Mouse (Mus musculus) left cerebral cortex, postnatal 14 days (tissue): ENCODE results near the gene Cdc20. TPM values are rescaled to one million over a fixed set of nuclear protein-coding genes. Genes with fewer than 3 reads are reported as not detected.

ENCODE experiments used
- DNase-seq, 2 experiments: peaks; one replicate each; pipeline ENCODE4 v3.0.0; 2021 to 2022; ENCODE audit warnings: low spot score in 2 of 2, mixed read lengths in 1 of 2
- intact Hi-C: fragments of 180-260 bp; cut with DNase I; formaldehyde crosslinking; loops from one replicate; pipeline ENCODE4 v1.15.1; 2025
- long read RNA-seq, 2 experiments: library from polyadenylated mRNA; stranded (forward); transcript quantifications; one replicate each; pipeline ENCODE4 v2.0.0; 2021
- total RNA-seq, 2 experiments: library from RNA; stranded (reverse); gene quantifications; 2 replicates each; pipeline ENCODE4 v1.2.3; 2021

The Cdc20 gene
- 1 to 10 TPM; 2.4 to 3.0 TPM for total RNA-seq
- long read RNA-seq, experiment 1, transcript Cdc20-201 (10 exons, 1,793 nt) = major isoform, 5 of 5 reads
- long read RNA-seq, experiment 1, partial matches to known transcripts = 0 of 5 reads
- long read RNA-seq, experiment 1, other reads (novel, unspliced or antisense) = 0 of 5 reads
- long read RNA-seq, experiment 2, partial matches to known transcripts = 1 of 4 reads
- long read RNA-seq, experiment 2, other reads (novel, unspliced or antisense) = 0 of 4 reads

- DNase-seq = peak; percentile 91 to 97
- intact Hi-C loops = no loop called here
Observed at GRCm38 (mm10) chr4:118436820-118437603, at the start of gene Cdc20. TSS of gene Cdc20 (minus strand) at chr4:118437352.

GRCm38 (mm10) chr4:118476773-118477530 lies 39.8 kb upstream of the Cdc20 start:
- no peak for DNase-seq

GRCm38 (mm10) chr4:118472687-118473086 lies 35.5 kb upstream of the Cdc20 start:
- DNase-seq = no peak
- intact Hi-C loops = no loop called here

More at GRCm38 (mm10) chr4:118476773-118477530, 39.8 kb upstream of the Cdc20 start:
- intact Hi-C loops = no loop called here

- intact Hi-C loops = no loop called here
- no peak for DNase-seq
Observed at GRCm38 (mm10) chr4:118471281-118471680, 34.1 kb upstream of the Cdc20 start.

GRCm38 (mm10) chr4:118465697-118466163 lies 28.6 kb upstream of the Cdc20 start:
- DNase-seq = no peak
- intact Hi-C loops = no loop called here

- DNase-seq = peak in 1 of 2 experiments; percentile 37
- intact Hi-C loops = no loop called here
Observed at GRCm38 (mm10) chr4:118464956-118465355, 27.8 kb upstream of the Cdc20 start.

- DNase-seq = peak in 1 of 2 experiments; percentile 22
- intact Hi-C loops = loop anchor here (10.0 kb wide), 1 partner anchor 47 kb away; no protein-coding TSS in a partner anchor
Observed at GRCm38 (mm10) chr4:118457345-118457975, 20.3 kb upstream of the Cdc20 start, which contains the start of gene Mpl. TSS of gene Mpl (minus strand) at chr4:118457513.

- intact Hi-C loops = loop anchor here (5.0 kb wide), 1 partner anchor 121 kb away; no protein-coding TSS in a partner anchor
- no peak for DNase-seq
Observed at GRCm38 (mm10) chr4:118446415-118447153, 9.4 kb upstream of the Cdc20 start.

- intact Hi-C loops = loop anchor here (5.0 kb wide), 1 partner anchor 121 kb away; no protein-coding TSS in a partner anchor
- no peak for DNase-seq
Observed at GRCm38 (mm10) chr4:118445781-118446414, 8.7 kb upstream of the Cdc20 start.

GRCm38 (mm10) chr4:118445088-118445487 lies 7.9 kb upstream of the Cdc20 start:
- intact Hi-C loops = loop anchor here (5.0 kb wide), 1 partner anchor 122 kb away; no protein-coding TSS in a partner anchor

GRCm38 (mm10) chr4:118437829-118438253 lies 689 bp upstream of the Cdc20 start:
- intact Hi-C loops = no loop called here
- no peak for DNase-seq

More at GRCm38 (mm10) chr4:118445088-118445487, 7.9 kb upstream of the Cdc20 start:
- DNase-seq = peak in 1 of 2 experiments; percentile 24

- no peak for DNase-seq
- intact Hi-C loops = no loop called here
Observed at GRCm38 (mm10) chr4:118432332-118432731, 4.8 kb downstream of the Cdc20 start.

- intact Hi-C loops = no loop called here
Observed at GRCm38 (mm10) chr4:118429215-118429895, 7.8 kb downstream of the Cdc20 start.

GRCm38 (mm10) chr4:118428531-118429214 lies 8.5 kb downstream of the Cdc20 start:
- intact Hi-C loops = no loop called here
- no peak for DNase-seq

More at GRCm38 (mm10) chr4:118429215-118429895, 7.8 kb downstream of the Cdc20 start:
- no peak for DNase-seq

GRCm38 (mm10) chr4:118427768-118428451 lies 9.2 kb downstream of the Cdc20 start, which contains the start of gene Elovl1:
TSS of gene Elovl1 (plus strand) at chr4:118428093.
- intact Hi-C loops = no loop called here

GRCm38 (mm10) chr4:118427415-118427767 lies 9.8 kb downstream of the Cdc20 start:
- no peak for DNase-seq
- intact Hi-C loops = no loop called here

More at GRCm38 (mm10) chr4:118427768-118428451, 9.2 kb downstream of the Cdc20 start, which contains the start of gene Elovl1:
- DNase-seq = peak; percentile 62 to 69
